Mouse (Mus musculus) megakaryocyte, embryonic 14.5 days (primary cell): ENCODE results near the gene Hils1. TPM values are rescaled to one million over a fixed set of nuclear protein-coding genes. Genes with fewer than 3 reads are reported as not detected.
A peak's percentile ranks its signal among the peaks of the same experiment; 100 is the strongest.

Experiments
- H3K27me3 ChIP-seq: replicated peaks from 2 replicates; pipeline ENCODE3; 2012; ENCODE audit warnings: inconsistent platforms
- H3K36me3 ChIP-seq: replicated peaks from 2 replicates; pipeline ENCODE3; 2012; ENCODE audit warnings: low read length, inconsistent platforms, mixed read lengths
- H3K4me1 ChIP-seq: 2 replicates; pipeline ENCODE4 v1.6.1; 2012; ENCODE audit warnings: inconsistent platforms
- H3K4me3 ChIP-seq: replicated peaks from 2 replicates; pipeline ENCODE3; 2012; ENCODE audit warnings: moderate library complexity, mild to moderate bottlenecking, inconsistent platforms
- H3K9me3 ChIP-seq: 2 replicates; pipeline ENCODE4 v1.6.1; 2012; ENCODE audit warnings: inconsistent platforms
- FLI1 ChIP-seq: IDR thresholded peaks from 2 replicates; pipeline ENCODE4 v1.6.1; 2012; ENCODE audit warnings: low read length, inconsistent platforms, mixed read lengths
- GATA1 ChIP-seq: IDR thresholded peaks from 3 replicates; pipeline ENCODE4 v1.6.1; 2012; ENCODE audit warnings: mixed read lengths, low read length, inconsistent platforms, borderline replicate concordance
- polyA plus RNA-seq: library from polyadenylated mRNA; stranded (reverse); fragments of >175 nt; gene quantifications from 2 replicates; pipeline ENCODE4 v1.2.3, GENCODE M21; 2012; ENCODE audit warnings: low replicate concordance; ENCODE audit not compliant: insufficient read depth

Gene Hils1
- polyA plus RNA-seq, 1 experiment, result not detected

DNA sequence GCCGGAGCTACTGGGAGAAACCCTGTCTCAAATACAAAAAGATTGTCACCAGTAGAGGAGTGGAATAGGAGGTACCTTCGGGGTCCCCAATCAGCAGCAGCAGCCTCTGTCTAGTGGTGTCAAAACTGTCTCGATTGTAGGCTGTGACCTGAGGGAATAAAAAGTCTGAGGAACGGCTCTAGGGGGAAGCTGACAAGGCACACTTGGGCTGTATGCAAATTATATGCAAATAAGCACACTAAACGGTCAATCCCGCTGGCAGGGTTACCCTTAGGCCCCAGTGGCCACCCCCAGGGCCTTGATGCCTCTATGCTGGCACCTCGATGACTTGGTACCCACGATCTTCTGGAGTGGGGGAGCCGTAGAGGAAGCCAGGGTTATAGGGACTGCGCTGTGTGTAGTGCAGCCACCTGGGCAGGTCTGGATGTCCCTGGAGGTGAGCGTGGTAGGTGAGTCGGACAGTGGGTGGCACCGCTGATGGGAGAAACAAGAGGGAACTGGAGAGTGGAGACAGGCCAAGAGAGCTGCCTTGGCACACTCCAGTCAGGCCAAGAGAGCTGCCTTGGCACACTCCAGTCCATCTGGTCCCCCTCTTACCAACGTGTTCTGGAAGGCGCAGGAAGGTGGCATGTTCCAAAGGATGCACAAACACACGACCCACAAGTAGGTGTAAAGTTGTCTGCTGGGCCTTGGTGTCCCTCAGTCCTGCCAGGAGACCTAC, 4.7 kb downstream of the Hils1 start:
- H3K9me3 ChIP-seq, result no peaks in the 10 kb centered on the region
- H3K4me3 ChIP-seq, result no peak overlapping the region
- H3K27me3 ChIP-seq, result peaks cover 58% of the 10 kb centered on the region
- peaks cover 45% of the 10 kb centered on the region for H3K4me1 ChIP-seq
- TF ChIP-seq FLI1 (no peak), GATA1 (no peak)
- no peaks in the 10 kb centered on the region for H3K36me3 ChIP-seq

DNA sequence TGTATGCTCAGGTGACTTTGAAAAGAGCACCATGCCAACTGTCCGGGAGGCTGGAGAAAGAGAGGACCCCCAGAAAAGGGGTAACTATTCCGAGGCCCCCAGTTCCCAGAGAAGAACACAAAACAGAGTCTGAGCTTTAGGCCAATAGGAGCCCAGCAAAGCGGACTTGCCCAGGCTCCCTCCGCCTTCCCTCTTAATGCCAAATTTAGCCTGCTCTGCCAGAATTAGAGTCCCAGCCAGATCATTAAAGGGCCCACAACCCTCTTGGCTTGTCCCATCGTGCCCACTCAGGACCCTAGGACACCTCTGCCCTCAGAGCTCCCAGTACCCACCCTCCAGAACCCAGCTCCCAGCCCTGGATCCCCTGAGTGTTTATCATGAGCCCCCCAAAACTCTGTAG, 5.5 kb downstream of the Hils1 start:
- Histone ChIP-seq H3K36me3 (no peaks in the 10 kb centered on the region), H3K9me3 (no peaks in the 10 kb centered on the region), H3K27me3 (peaks cover 50% of the 10 kb centered on the region), H3K4me3 (no peak overlapping the region), H3K4me1 (peaks cover 41% of the 10 kb centered on the region)
- TF ChIP-seq GATA1 (no peak), FLI1 (no peak)

DNA sequence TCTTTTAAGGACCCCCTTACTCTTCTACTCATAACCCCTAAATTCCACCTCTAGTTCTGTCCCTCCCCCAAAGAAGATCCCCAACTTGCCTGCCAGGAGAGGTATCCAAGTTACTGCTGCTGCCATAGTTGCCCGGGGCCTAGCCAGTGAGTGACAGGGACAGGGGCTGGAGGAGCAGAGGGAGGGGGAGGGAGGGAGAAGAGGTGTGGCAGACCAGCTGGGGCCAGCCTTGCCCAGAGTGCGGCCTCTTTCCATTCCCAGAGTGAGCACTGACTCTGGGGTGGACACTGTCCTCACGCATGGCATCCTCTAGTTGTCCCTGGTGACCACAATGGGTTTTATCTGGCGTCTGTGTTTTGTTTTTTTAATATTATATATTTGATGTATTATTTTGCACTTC, 5.9 kb downstream of the Hils1 start:
- Histone ChIP-seq H3K4me3 (no peak overlapping the region), H3K36me3 (no peaks in the 10 kb centered on the region), H3K9me3 (no peaks in the 10 kb centered on the region), H3K27me3 (peaks cover 46% of the 10 kb centered on the region), H3K4me1 (peaks cover 44% of the 10 kb centered on the region)
- TF ChIP-seq FLI1, result no peak
- no peak for TF ChIP-seq GATA1

DNA sequence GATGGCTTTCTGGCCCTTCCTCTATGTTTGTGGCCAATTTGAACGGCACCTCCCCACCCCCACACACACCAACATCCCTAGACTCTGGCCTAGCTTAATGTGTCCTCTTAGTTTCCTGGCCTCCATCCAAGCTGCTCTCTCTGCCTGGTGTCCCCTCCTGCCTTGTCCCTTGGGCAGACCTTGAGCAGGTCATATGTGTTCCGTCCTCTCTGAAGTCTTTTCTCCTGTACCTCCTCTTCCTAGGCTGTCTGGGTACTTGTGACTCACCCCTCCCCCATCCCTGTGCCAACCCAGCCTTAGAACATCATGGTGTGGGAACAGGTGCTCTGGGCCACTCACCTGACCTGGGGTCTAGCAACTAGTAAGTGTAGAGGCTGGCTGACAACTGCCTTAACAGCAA, 7.6 kb downstream of the Hils1 start:
- Histone ChIP-seq H3K4me1 (peaks cover 53% of the 10 kb centered on the region), H3K36me3 (no peaks in the 10 kb centered on the region), H3K27me3 (peaks cover 33% of the 10 kb centered on the region), H3K4me3 (no peak overlapping the region), H3K9me3 (no peaks in the 10 kb centered on the region)
- no peak for TF ChIP-seq FLI1
- TF ChIP-seq GATA1, result no peak

DNA sequence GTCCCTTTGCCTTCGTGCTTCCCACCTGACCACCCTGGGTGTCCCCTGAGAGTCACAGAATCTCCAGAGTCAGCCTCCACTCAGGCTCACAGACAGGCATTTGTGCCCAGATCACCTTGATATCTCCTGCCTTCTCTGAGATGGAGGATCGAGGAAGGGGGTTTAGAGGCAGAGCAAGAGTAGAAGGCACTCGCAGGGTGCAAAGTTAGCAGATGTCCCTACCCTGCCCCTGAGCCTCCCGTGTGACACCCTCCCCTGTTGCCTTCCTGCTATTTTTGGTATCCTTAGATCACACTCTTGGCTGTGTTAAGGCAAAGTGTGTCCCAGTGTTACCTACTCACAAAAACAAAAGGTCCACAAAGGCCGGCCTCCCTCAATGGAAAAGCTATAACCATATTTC, 8.8 kb downstream of the Hils1 start, which contains the start of gene Sgca:
Sgca (minus strand) TSS at position 129 of the 400 bp plus-strand sequence.
- Histone ChIP-seq H3K4me1 (peaks cover 50% of the 10 kb centered on the region), H3K36me3 (no peaks in the 10 kb centered on the region), H3K9me3 (no peaks in the 10 kb centered on the region), H3K4me3 (no peak within 1 kb of the TSS), H3K27me3 (peaks cover 25% of the 10 kb centered on the region)
- TF ChIP-seq GATA1 (no peak), FLI1 (no peak)

DNA sequence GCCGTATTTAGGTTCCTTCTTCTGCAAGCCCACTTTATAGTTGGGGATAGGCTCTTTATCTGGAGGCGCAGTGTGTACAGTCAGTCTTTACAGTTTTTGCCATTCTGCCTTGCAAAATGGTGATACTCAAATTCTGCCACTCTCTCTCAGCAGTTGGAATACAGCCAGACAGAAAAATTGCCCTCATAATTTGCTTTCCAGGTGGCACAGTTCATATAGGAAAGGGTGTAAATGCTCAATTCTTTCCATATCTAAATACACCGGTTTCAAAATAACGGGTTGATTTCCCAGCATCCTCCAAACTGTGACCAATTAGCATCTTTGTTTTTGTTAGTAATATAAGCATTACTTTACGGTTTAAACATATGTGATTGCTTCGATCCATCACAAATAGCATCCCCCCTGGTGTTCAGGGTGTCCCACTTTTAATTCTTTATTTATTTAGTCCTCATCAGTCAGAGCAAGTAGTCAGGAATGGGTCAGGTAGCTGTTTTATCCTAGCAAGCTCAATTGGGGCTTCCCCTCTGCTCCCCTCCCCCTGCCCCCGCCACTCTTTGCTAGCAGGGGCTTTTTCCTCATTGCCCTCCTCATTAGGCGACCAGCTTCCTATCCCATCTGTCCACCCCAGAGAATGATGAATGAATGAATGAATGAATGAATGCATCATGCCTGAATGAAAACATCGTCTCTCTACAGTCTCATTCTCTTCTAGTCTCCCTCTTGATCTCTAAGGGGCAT, 11.0 kb downstream of the Hils1 start:
- H3K9me3 ChIP-seq, result no peaks in the 10 kb centered on the region
- TF ChIP-seq GATA1, result no peak
- no peak for TF ChIP-seq FLI1
- peak overlapping the region; percentile 90 for H3K4me3 ChIP-seq
- H3K27me3 ChIP-seq, result peaks cover 8% of the 10 kb centered on the region
- H3K36me3 ChIP-seq, result no peaks in the 10 kb centered on the region
- peaks cover 39% of the 10 kb centered on the region for H3K4me1 ChIP-seq

DNA sequence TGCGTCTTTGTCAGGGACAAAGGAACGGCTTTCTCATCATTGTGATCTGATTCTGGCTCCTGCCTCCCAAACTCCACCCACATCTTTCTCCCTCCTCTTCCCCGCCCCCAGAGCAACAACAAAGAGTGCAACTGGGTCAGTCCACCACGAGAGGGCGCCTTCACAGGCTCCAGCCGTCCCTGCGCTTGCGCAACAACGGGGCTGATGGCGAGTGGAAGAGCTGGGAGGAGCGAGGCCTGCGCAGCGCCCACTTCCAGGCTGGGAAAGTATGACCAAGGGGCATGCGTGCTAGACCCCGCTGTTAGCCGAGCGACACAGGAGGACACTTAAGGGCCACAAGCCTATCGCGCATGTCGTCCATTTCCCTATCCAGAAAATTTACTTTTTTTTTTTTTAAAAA, 11.6 kb downstream of the Hils1 start:
- Histone ChIP-seq H3K36me3 (no peaks in the 10 kb centered on the region), H3K4me3 (peak overlapping the region; percentile 90), H3K4me1 (peaks cover 37% of the 10 kb centered on the region), H3K9me3 (no peaks in the 10 kb centered on the region), H3K27me3 (peaks cover 8% of the 10 kb centered on the region)
- TF ChIP-seq FLI1, result no peak
- TF ChIP-seq GATA1, result no peak

DNA sequence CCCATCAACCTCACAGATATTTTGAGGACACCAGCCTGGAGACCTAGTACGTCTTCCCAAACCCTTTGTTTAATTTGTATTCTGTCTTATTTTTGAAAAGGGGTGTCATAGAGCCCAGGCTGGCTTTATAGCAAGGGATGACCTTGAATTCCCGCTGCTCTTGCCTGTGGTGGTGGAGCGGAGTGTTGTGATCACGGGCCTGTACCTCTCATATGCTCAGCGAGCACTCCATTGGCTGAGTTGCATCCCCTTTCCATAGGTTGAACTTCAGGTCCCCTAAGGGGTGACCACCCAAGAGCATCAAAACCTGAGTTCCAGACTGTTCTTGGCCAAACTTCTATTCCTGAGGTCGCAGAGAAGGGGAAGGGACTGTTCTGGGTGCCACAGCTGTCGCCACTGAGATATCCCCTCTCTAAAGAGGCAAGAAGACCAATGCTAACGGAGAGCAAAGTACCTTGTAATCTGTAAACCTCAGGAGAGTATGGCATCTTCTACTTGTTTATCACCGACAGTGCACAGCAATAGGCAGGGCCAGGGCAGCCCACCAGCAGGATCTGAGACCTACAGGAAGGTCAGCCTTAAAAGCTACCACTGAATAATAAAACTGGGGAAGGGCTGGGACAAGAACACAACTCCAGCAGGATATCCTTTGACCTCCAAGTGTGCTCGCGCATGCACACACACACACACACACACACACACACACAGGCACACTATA, 12.2 kb downstream of the Hils1 start:
- TF ChIP-seq FLI1 (no peak), GATA1 (no peak)
- peaks cover 42% of the 10 kb centered on the region for H3K4me1 ChIP-seq
- H3K27me3 ChIP-seq, result peaks cover 8% of the 10 kb centered on the region
- H3K4me3 ChIP-seq, result peak overlapping the region; percentile 90
- H3K9me3 ChIP-seq, result no peaks in the 10 kb centered on the region
- H3K36me3 ChIP-seq, result no peaks in the 10 kb centered on the region

DNA sequence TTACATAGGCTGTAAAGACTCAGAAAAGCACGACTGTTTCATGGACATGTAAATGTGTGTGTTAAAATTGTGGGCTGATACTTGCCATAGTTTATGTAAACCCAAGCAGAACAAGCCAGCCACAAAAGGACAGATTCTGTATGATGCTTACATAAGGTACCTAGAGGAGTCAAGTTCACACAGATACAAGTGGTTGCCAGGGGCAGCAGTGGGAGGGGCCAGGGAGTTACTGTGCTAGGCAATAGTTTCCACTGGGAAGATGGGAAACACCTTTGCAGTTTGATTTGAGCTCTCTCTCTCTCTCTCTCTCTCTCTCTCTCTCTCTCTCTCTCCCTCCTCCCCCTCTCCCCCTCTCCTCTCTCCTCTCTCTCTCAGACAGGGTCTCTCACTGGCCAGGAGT, 17.7 kb downstream of the Hils1 start:
- Histone ChIP-seq H3K9me3 (no peaks in the 10 kb centered on the region), H3K36me3 (no peaks in the 10 kb centered on the region), H3K4me3 (no peak overlapping the region), H3K27me3 (no peaks in the 10 kb centered on the region), H3K4me1 (peaks cover 52% of the 10 kb centered on the region)
- TF ChIP-seq GATA1, result no peak

DNA sequence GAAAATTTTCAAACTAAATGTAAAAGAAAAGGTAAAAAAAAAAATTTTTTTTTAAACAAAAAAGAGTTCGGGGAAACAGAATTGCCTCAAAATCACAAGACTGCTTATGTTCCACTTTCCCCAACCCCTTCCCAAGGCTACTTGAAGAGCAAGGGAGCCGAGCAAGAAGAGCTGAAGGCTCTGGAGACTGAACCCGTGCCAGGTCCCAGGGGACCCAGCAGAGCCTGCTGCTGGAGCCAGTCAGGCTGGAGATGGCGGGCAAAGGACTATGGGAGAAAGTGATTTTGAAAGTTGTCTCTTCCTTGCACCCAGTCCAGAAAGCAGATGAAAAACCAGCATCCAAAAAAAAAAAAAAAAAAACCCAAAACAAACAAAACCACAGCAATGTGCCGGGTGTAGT, 18.4 kb downstream of the Hils1 start:
- no peak for TF ChIP-seq GATA1
- TF ChIP-seq FLI1, result no peak
- Histone ChIP-seq H3K4me1 (peaks cover 49% of the 10 kb centered on the region), H3K27me3 (no peaks in the 10 kb centered on the region), H3K9me3 (no peaks in the 10 kb centered on the region), H3K4me3 (no peak overlapping the region), H3K36me3 (no peaks in the 10 kb centered on the region)
